Mouse (Mus musculus): ENCODE measurements around the gene Olfr697.
"Not testable (repeated sequence)": the region's sequence is repeated elsewhere in the genome, so short reads cannot be mapped to it uniquely, and the experiment has no call there.

The Olfr697 gene

DNA sequence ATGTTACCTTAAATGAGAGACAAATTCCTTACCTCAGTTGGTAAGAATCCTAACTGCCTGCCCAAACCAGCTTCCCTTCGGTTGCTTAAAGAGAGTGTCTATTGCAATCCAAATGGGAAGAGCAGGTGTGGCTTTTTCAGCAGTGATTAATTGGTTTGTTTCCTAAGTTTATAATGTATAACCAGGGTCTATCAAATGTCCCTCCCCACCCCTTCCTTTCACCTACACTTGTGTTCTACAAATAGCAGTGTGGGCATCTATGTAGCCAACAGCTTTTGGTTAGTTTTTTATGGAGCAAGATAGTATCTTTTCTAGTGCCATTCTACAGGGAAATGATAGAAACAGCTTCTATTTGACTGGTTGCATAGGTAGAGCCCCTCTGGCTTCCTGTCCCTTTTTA lies at the start of gene Olfr697:
Gene Olfr697 (minus strand): TSS at position 101 of the 400 bp plus-strand sequence.
- no peak for DNase-seq

GRCm38 (mm10) chr7:106788330-106788729 lies 46.1 kb upstream of the Olfr697 start:
- no peak for DNase-seq

DNA sequence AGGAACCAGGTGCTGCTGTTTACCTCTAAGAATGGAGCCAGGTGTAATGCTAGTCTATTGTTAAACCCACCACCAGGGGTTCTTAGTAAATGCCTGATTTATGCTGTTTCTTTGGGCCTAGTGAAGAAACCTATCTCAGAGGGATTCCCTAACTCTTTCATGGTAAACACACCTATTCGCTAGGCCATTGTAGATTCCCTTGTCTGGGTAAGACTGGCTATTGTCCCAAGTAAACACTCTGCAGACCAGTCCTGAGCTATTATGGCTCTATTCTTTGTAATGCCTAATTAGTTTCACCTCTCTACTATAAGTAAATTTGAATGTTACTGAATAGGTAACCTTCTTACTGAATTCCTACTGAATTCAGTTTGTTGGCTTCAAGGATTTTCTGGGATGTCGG lies 18.8 kb upstream of the Olfr697 start:
- not testable (repeated sequence) for DNase-seq

- no peak for DNase-seq
These were observed 16.6 kb upstream of the Olfr697 start for GRCm38 (mm10) chr7:106758800-106759199.

- no peak for DNase-seq
These were observed 13.1 kb upstream of the Olfr697 start, which contains the start of gene Olfr698 for GRCm38 (mm10) chr7:106755297-106755696. Gene Olfr698, minus strand, starts transcription at chr7:106755397.

DNA sequence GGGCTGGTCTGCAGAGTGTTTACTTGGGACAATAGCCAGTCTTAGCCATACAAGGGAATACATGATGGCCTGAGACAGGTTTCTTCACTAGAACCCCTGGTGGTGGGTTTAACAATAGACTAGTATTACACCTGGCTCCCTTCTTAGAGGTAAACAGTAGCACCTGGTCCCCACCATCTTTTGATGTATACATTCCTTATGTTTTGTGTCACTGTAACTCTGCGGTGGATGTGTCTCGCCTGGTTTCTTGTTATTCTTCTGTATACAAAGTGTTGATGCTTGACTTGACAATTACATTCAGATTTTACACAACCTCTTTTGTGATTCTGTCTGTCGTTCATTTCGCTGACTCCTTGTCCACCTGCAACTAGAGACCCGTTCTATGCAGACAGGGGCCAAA lies 3.6 kb upstream of the Olfr697 start:
- no peak for DNase-seq

GRCm38 (mm10) chr7:106737028-106737427 lies 5.2 kb downstream of the Olfr697 start:
- DNase-seq: no peak

DNA sequence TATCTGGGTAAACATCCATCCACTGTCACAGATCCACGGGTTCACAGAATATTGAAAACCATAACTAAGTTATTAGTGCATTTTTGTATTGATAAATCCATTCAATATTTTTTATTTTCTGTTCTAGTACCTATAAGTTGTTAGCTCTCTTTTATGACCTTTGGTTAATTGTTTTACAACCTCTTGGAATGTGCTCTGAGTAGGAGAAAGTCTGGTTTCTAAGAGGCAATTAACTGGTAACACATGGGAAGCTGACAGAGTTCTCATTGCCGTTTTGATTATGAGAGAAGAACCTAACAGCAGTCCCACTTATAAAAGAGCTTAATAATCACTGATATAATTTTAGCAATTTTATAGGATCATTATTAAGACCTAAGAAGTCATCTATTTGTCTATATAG lies 8.5 kb downstream of the Olfr697 start:
- DNase-seq: no peak

- DNase-seq: not testable (repeated sequence)
These were observed 16.6 kb downstream of the Olfr697 start for GRCm38 (mm10) chr7:106725654-106726053.

DNA sequence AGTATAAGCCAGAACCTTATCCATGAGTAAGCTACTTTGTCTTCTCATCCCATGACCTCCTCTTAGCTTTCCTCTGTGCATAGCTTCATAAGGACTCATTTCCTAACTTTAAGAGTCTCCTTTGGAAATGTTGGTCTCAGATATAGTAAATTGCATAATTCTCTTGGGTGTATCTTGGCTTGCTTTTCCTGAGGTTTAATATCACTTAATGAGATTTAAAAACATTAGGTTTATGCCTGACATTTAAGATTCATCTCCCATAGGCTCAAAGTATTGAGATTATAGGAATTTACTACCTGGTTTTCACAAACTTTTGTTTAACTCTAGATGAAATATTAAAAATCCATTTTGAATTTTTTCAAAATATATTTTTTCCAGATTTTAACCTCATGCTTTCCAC lies 25.9 kb downstream of the Olfr697 start, which contains the start of gene Olfr695:
Gene Olfr695 (minus strand): TSS at position 101 of the 400 bp plus-strand sequence.
- DNase-seq: no peak

DNA sequence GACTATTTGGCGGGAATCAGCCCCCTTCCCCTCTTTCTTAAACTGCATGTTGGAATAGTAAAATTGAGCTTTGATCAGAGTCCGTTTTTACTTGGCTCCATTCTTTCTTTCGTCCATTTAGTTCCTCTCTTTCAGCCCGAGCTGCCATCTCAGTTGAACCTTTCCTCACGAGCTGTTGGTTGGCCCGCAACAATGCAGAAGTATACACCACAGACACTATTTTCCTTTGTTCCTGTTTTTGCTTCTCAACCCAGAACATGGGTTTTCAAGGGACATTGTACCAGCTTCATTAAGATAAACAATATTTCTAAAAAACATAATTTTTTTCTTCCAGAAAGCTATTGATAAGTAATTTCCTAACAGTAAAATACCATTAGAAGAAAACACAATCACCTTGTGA lies 30.8 kb downstream of the Olfr697 start:
- no peak for DNase-seq

- DNase-seq: not testable (repeated sequence)
These were observed 34.5 kb downstream of the Olfr697 start for GRCm38 (mm10) chr7:106707705-106708104.

DNA sequence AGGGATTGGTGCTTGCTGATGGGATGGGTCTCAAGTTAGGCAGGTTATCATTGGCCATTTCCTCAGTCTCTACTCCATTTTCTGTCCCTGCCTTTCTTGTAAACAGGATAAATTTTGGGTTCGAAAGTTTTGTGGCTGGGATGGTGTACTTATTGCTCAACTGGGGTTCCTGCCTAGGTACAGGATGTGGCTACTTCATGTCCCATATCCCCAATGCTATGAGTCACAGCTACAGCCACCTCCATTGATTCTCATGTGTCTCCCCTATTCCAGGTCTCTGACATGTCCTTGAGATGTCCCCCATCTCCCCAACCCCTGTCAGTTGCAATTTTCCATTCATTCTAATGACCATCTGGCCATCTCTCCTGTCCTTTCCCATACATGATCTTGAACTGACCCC lies 45.4 kb downstream of the Olfr697 start:
- no peak for DNase-seq

DNA sequence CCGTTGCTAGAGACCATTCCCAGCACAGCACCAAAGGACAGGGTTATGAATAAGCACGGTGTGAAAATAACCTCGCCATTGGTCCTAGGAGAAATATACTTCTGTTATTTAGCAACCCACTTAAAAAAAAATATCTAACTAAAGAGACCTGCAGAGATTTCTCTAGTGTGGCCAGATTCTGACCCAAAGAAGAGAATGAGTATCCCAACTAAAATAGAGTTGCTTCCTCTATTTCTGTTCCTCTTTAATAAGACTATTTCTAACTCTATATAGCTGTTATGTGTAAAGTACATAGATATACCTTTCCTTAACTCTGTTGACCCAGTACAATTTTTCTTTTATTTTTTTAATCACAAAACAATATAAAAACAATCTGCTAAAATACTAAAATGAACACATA lies 49.3 kb downstream of the Olfr697 start:
- DNase-seq: no peak

DNA sequence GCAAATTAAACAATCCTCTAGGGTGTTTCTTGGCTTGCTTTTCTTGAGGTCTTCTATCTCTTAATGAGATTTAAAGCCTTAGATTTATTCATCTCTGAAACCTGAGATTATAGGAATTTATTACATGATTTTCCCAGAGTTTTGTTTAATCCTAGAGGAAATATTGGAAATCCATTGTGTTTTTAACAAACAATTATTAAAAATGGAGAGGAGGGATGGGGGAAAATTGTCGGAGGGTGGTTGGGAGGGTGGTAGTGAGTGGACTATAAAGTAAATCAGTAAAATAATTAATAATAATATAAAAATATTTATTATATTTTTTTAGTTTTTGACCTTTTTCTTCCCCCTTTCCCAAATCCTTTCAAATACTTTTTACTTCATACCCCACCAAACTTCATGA lies 50.5 kb downstream of the Olfr697 start, which contains the start of gene Olfr694:
Gene Olfr694 (minus strand): TSS at position 101 of the 400 bp plus-strand sequence.
- DNase-seq: no peak
